Mouse (Mus musculus) intestine, embryonic 16.5 days (tissue): ENCODE measurements at regions not wholly inside any gene's neighbourhood (a gene's known extent, or its start where the extent isn't known, plus 50 kb on each side); places are given as distances from the start of the nearest gene placed in this dataset.
A peak's percentile ranks its signal among the peaks of the same experiment; 100 is the strongest.

ENCODE experiments used
- ATAC-seq: fragments of 200-750 bp; cut with Nextera tagmentation; 2 replicates; pipeline ENCODE4 v1.8.0; 2017; ENCODE audit warnings: moderate TSS enrichment, moderate library complexity
- H3K27ac ChIP-seq: fragments of 300-500 bp; sonication (generic); 2 replicates; pipeline ENCODE4 v1.5.1; 2014; ENCODE audit warnings: mild to moderate bottlenecking, low read length
- H3K27me3 ChIP-seq: fragments of 300-500 bp; sonication (generic); replicated peaks from 2 replicates; pipeline ENCODE4 v1.6.1; 2014; ENCODE audit warnings: low read length, control low read depth, mixed read lengths; ENCODE audit not compliant: control insufficient read depth, insufficient read depth
- H3K36me3 ChIP-seq: fragments of 300-500 bp; sonication (generic); 2 replicates; pipeline ENCODE4 v1.6.1; 2014; ENCODE audit warnings: low read length, control low read depth; ENCODE audit not compliant: control insufficient read depth, insufficient read depth
- H3K4me1 ChIP-seq: fragments of 300-500 bp; sonication (generic); 2 replicates; pipeline ENCODE4 v1.6.1; 2014; ENCODE audit warnings: low read length, control low read depth, mixed read lengths; ENCODE audit not compliant: control insufficient read depth, insufficient read depth
- H3K4me2 ChIP-seq: fragments of 300-500 bp; sonication (generic); 2 replicates; pipeline ENCODE4 v1.6.1; 2014; ENCODE audit warnings: low read depth, low read length, control low read depth
- H3K4me3 ChIP-seq: fragments of 300-500 bp; sonication (generic); 2 replicates; pipeline ENCODE4 v1.5.1; 2014; ENCODE audit warnings: mild to moderate bottlenecking, low read length
- H3K9ac ChIP-seq: fragments of 300-500 bp; sonication (generic); 2 replicates; pipeline ENCODE4 v1.6.1; 2014; ENCODE audit warnings: low read depth, low read length
- H3K9me3 ChIP-seq: fragments of 300-500 bp; sonication (generic); 2 replicates; pipeline ENCODE4 v1.6.1; 2016; ENCODE audit warnings: low read length, control low read depth; ENCODE audit not compliant: control insufficient read depth
- WGBS: fragments of 180-500 bp; shearing (Covaris S2); extraction: QIAGEN DNeasy Blood & Tissue Kit; methylation state at CpG from one replicate; pipeline ENCODE4 v1.1.7; 2014; 5-methylcytosine and 5-hydroxymethylcytosine counted together

DNA sequence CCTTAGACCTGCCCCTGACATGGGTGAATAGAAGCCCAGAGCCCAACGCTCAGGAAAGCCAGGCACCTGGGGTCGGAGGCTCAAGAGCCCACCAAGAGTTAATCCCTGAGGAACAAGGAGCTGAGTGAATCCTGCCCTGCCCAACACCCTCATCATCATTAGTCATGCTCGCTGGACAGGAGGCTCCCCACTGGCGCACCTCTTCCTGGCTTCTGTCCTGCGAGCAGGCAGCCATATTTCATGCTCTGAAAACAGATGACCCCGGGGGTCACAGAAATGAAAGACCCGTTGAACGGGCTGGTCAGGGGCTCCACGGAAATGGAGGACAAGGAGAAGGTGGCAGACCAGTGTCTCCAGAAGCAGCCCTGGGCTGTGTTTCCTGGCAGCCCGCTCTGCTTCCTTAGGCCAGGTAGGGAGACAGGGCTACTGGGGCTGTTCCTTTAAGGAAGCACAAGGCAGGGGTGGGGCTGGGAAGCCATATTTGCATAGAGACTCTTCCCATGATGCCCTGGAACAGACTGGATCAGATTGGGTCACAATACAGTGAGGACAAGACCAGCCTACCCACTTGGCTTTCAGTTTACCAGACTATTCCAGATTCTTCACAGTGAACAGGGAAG, 138.1 kb upstream of the Rbm19 start:
- 22% methylated on average over 10 of the region's 10 CpGs for WGBS
- Histone ChIP-seq H3K4me2 (peak overlapping the region; percentile 14; the same call in 1 of the 2 replicates), H3K4me3 (no peak overlapping the region), H3K27ac (no peak overlapping the region), H3K27me3 (no peaks in the 10 kb centered on the region), H3K9me3 (no peaks in the 10 kb centered on the region), H3K36me3 (no peaks in the 10 kb centered on the region), H3K4me1 (no peaks in the 10 kb centered on the region), H3K9ac (no peak overlapping the region; the same call in 1 of the 2 replicates)
- no peak for ATAC-seq

DNA sequence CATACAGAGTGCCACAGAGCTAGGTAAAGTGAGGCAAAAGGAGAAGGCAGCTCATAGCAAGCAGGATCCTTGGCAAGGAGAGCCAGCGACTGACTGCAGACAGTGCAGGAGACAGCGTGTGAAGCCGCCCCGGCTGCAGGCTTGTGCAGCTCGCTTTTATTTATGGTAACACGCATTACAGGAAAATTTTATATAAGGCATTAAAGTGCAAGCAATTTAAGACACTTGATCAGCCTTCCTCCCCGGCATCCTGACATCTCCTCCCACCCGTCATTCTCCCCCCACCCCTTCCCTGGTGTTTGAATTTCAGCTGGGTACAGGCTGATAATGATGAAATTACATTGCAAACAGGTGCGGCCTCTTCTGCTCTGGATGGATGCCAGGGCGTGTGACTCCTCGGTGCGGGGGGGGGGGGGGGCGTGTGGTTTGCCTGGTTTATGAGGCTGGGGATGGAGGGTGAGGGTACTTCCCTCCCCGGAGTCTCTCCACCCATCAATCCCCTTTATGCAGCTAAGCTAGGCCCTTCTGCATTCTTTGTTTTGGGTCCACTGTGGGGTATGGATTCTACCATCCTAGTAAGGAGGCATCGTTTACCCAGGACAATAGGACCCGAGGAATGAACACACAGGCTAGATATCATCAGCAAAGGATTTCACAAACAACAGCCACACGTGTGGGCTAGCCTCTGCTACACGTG, 135.0 kb upstream of the Rbm19 start:
- Histone ChIP-seq H3K4me1 (no peaks in the 10 kb centered on the region), H3K27me3 (no peaks in the 10 kb centered on the region), H3K36me3 (no peaks in the 10 kb centered on the region), H3K4me3 (no peak overlapping the region), H3K27ac (no peak overlapping the region), H3K9me3 (no peaks in the 10 kb centered on the region), H3K9ac (no peak overlapping the region), H3K4me2 (no peak overlapping the region)
- 48% methylated on average over 18 of the region's 18 CpGs for WGBS
- no peak for ATAC-seq

DNA sequence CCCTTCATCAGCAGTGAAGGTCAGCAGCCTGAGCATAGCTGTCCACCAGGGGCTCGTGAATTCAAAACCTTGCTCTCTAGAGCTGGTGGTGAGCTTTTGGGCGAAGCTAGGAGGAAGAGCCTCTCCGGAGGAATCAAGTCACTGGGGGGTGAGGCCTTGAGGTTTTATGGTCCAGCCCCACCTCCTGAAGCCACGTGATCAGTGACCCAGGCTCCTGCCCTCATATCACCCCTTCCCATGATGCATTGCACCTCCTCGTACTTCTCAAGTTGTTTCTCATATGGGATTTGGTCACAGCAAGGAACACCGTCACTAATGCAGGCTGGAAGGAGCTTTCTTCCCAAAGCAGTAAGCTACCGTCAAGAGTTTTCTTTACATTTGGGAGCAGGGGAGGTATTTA, 132.1 kb upstream of the Rbm19 start:
- H3K9ac ChIP-seq: no peak overlapping the region
- no peak overlapping the region for H3K4me3 ChIP-seq
- WGBS: 64% methylated on average over 7 of the region's 7 CpGs
- no peak overlapping the region for H3K27ac ChIP-seq
- H3K9me3 ChIP-seq: no peaks in the 10 kb centered on the region
- no peak overlapping the region for H3K4me2 ChIP-seq
- no peak for ATAC-seq
- H3K27me3 ChIP-seq: no peaks in the 10 kb centered on the region
- H3K36me3 ChIP-seq: no peaks in the 10 kb centered on the region
- no peaks in the 10 kb centered on the region for H3K4me1 ChIP-seq

DNA sequence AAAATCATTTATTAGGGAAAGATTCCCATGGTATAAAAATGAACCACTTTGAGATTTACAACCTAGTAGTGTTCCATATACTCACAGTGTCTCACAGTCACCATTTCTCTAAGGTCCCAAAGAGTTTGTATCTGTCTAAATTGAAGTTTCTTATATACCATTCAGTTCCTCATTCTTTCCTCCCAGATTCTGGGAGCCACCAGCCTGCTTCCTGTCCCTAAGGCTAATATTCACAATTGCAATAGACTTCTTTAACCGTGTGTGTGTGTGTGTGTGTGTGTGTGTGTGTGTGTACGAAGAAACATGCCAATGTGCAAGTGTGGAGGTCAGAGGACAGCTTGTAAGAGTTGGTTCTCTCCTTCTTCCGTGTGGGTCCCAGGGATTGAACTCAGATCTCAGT, 124.1 kb upstream of the Rbm19 start:
- 85% methylated on average over 3 of the region's 3 CpGs for WGBS
- Histone ChIP-seq H3K27ac (no peak overlapping the region), H3K27me3 (no peaks in the 10 kb centered on the region), H3K36me3 (no peaks in the 10 kb centered on the region), H3K9ac (no peak overlapping the region), H3K9me3 (no peaks in the 10 kb centered on the region), H3K4me3 (no peak overlapping the region), H3K4me2 (no peak overlapping the region), H3K4me1 (no peaks in the 10 kb centered on the region)
- no peak for ATAC-seq

DNA sequence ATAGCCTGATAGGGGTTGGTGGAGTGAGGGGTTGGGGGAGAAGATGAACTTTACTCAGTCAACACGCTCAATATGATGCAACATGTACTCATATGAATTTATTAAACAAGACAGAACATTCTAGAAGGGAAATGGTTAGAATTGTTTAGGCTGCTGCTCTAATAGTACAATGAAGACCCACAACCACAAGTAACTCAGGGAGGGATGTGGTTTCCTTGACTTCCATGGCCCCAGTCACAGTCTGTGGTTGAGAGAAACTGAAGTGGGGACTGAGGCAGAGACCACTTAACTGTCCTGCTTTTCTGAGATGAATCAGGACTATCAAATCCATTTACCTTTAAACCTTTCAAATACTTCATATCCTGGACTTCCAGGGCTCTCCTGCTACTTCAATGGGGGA, 120.5 kb upstream of the Rbm19 start:
- 81% methylated on average over 1 of the region's 1 CpGs for WGBS
- no peaks in the 10 kb centered on the region for H3K9me3 ChIP-seq
- no peak for ATAC-seq
- no peak overlapping the region for H3K4me3 ChIP-seq
- no peaks in the 10 kb centered on the region for H3K4me1 ChIP-seq
- H3K36me3 ChIP-seq: no peaks in the 10 kb centered on the region
- H3K4me2 ChIP-seq: no peak overlapping the region
- H3K27me3 ChIP-seq: no peaks in the 10 kb centered on the region
- H3K27ac ChIP-seq: no peak overlapping the region
- H3K9ac ChIP-seq: no peak overlapping the region

DNA sequence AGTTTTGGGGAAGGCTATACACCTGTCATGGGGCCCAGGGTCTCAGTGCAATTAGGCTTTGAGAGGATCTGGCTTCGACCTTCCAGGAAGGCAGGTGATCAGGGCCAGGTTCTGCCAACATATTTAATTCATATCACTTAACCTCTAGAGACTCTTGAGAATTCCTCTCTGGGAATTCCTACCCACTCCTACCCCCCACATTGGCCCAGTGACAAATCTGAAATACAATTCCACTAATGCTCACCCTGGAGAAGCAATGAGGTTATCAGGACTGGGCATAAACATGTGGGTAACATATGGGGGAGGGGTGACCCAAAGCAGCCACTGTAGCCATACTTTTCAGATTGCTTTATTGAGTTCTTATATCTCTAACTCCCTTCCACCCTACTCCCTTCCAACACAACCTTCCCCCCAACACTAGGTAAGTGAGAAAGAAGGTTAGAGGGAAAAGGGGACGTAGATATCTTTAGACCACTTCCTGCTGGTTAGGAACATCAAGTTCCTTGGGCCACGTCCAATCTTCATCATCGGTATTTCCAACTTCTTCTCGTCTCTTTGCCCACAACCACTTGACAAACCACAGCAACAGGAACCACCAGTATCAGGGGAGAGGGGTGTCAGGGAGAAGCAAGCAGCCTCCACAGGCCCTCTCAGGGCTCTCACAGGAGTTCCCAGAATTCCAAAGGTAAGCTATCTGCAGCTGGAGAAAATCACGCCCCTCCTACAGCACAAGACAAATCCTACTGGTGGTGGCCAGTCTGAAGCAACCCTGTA, 110.4 kb upstream of the Rbm19 start:
- H3K36me3 ChIP-seq: no peaks in the 10 kb centered on the region
- no peak for ATAC-seq
- no peaks in the 10 kb centered on the region for H3K27me3 ChIP-seq
- H3K9ac ChIP-seq: no peak overlapping the region
- no peak overlapping the region for H3K4me3 ChIP-seq
- no peak overlapping the region for H3K27ac ChIP-seq
- 84% methylated on average over 6 of the region's 6 CpGs for WGBS
- no peaks in the 10 kb centered on the region for H3K4me1 ChIP-seq
- H3K9me3 ChIP-seq: no peaks in the 10 kb centered on the region
- H3K4me2 ChIP-seq: no peak overlapping the region

DNA sequence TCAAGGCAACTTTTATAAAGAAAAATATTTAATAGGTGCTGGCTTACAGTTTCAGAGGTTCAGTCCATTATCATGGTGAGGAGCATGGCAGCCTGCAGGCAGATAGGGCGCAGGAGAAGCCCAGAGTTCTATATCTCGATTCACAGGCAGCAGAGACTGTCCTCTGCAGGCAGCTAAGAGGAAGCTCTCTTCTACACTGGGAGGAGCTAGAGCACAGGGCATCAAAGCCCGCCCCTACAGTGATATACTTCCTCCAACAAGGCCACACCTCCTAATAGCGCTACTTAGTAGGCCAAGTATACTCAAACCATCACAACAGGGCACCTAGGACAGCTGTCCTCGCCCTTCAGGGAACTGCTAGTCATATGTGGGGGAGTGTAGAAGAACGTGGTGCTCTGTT, 108.5 kb upstream of the Rbm19 start:
- H3K4me1 ChIP-seq: no peaks in the 10 kb centered on the region
- no peaks in the 10 kb centered on the region for H3K36me3 ChIP-seq
- no peaks in the 10 kb centered on the region for H3K9me3 ChIP-seq
- H3K27ac ChIP-seq: no peak overlapping the region
- H3K4me3 ChIP-seq: no peak overlapping the region
- H3K27me3 ChIP-seq: no peaks in the 10 kb centered on the region
- no peak for ATAC-seq
- H3K4me2 ChIP-seq: no peak overlapping the region
- no peak overlapping the region for H3K9ac ChIP-seq
- WGBS: 64% methylated on average over 6 of the region's 6 CpGs

DNA sequence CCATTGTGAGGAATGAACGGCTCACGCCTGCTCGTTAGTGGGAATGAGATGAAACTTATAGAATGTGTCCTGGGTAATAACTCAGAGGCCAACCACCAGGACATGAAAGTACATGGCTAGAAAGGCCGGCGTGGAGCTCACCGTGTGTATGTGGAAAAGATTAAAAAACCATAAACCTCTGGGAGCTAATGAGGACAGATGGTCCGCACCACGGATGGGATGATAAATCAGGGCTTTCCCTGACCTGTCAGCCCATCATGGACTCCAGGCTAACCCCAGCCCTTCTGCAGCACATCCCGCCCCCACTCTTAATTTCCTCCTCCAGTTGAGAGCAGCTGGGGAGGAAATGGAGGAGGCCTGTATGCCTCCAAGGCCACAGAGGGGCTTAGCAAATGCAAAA, 108.0 kb upstream of the Rbm19 start:
- WGBS: 81% methylated on average over 9 of the region's 9 CpGs
- H3K4me3 ChIP-seq: no peak overlapping the region
- H3K4me2 ChIP-seq: no peak overlapping the region
- H3K4me1 ChIP-seq: no peaks in the 10 kb centered on the region
- no peaks in the 10 kb centered on the region for H3K27me3 ChIP-seq
- no peaks in the 10 kb centered on the region for H3K36me3 ChIP-seq
- no peaks in the 10 kb centered on the region for H3K9me3 ChIP-seq
- no peak overlapping the region for H3K9ac ChIP-seq
- ATAC-seq: no peak
- no peak overlapping the region for H3K27ac ChIP-seq

DNA sequence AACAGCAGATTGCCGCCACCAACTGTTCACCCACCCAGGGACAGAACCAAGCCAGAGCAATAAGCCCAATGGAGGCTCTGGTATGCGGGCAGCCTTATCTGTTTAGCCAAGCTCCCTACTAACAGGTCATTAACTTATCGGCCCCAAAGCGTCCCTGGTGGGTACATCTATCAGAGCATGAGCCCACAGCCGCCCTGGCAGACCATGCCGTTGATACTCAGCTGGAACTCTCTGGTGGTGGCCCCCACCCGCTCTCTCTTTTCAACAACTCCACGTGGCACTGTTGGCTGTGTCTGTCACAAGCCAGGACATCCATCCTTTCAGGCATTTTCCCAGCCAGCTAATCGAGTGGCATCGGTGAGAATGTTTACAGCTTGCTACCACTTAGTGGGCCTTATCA, 100.8 kb upstream of the Rbm19 start:
- no peak overlapping the region for H3K4me3 ChIP-seq
- no peak overlapping the region for H3K4me2 ChIP-seq
- H3K36me3 ChIP-seq: no peaks in the 10 kb centered on the region
- no peak overlapping the region for H3K9ac ChIP-seq
- no peaks in the 10 kb centered on the region for H3K27me3 ChIP-seq
- 34% methylated on average over 10 of the region's 10 CpGs for WGBS
- H3K4me1 ChIP-seq: no peaks in the 10 kb centered on the region
- H3K27ac ChIP-seq: no peak overlapping the region
- no peaks in the 10 kb centered on the region for H3K9me3 ChIP-seq
- no peak for ATAC-seq
